Mouse (Mus musculus) megakaryocyte, embryonic 14.5 days (primary cell): ENCODE measurements at regions not wholly inside any gene's neighbourhood (a gene's known extent, or its start where the extent isn't known, plus 50 kb on each side); places are given as distances from the start of the nearest gene placed in this dataset.

Source experiments
- FLI1 ChIP-seq: IDR thresholded peaks from 2 replicates; pipeline ENCODE4 v1.6.1; 2012; ENCODE audit warnings: low read length, inconsistent platforms, mixed read lengths
- GATA1 ChIP-seq: IDR thresholded peaks from 3 replicates; pipeline ENCODE4 v1.6.1; 2012; ENCODE audit warnings: mixed read lengths, low read length, inconsistent platforms, borderline replicate concordance

GRCm38 (mm10) chr6:50804477-50805005, 150.3 kb upstream of the Npvf start:
- TF ChIP-seq FLI1 = no peak
- TF ChIP-seq GATA1 = no peak
